In genomic region chr2:34882757-34883156, GRCm38 (mm10) we compare ENCODE assay signal across 23 mouse cellular contexts. TPM values are rescaled to one million over a fixed set of nuclear protein-coding genes. Genes with fewer than 3 reads are reported as not detected.
"Had no signal": no experiment of that assay in that cellular context is flagged by ENCODE, and none has a peak within 500 bp of the region (broad histone marks: within the 10 kb centered on the region; RNA-seq: fewer than 3 reads in every experiment).

No protein-coding gene starts in this region.

- H3K4me1 ChIP-seq: midbrain, embryonic 13.5 days; midbrain, embryonic 15.5 days; neural tube, embryonic 12.5 days; stomach, embryonic 15.5 days had no signal

- H3K27me3 ChIP-seq: lung, embryonic 15.5 days; midbrain, embryonic 15.5 days; stomach, embryonic 15.5 days had no signal

- H3K9me3 ChIP-seq: lung, embryonic 15.5 days; midbrain, embryonic 13.5 days; midbrain, embryonic 15.5 days; neural tube, embryonic 12.5 days; stomach, embryonic 15.5 days had no signal

- ATAC-seq: lung, postnatal 0 days; midbrain, embryonic 13.5 days; midbrain, embryonic 15.5 days had no signal

- DNase-seq: lung, postnatal 14 days; lung, postnatal 36 days; right cerebral cortex, postnatal 14 days; thymus, adult 2 months; thymus, postnatal 25 days; thymus, postnatal 4 days had no signal

- H3K4me2 ChIP-seq: lung, embryonic 15.5 days; midbrain, embryonic 11.5 days; midbrain, embryonic 13.5 days; midbrain, embryonic 15.5 days; neural tube, embryonic 12.5 days; stomach, embryonic 15.5 days had no signal

- H3K36me3 ChIP-seq: lung, embryonic 15.5 days; midbrain, embryonic 13.5 days; midbrain, embryonic 15.5 days; neural tube, embryonic 12.5 days; stomach, embryonic 15.5 days had no signal

- H3K27ac ChIP-seq: lung, embryonic 15.5 days; macrophage; midbrain, embryonic 13.5 days; midbrain, embryonic 15.5 days; neural tube, embryonic 12.5 days; stomach, embryonic 15.5 days; stomach, postnatal 0 days had no signal

- H3K4me3 ChIP-seq: lung, embryonic 15.5 days; megakaryocyte, embryonic 14.5 days; midbrain, embryonic 13.5 days; midbrain, embryonic 15.5 days; neural tube, embryonic 12.5 days; stomach, embryonic 15.5 days had no signal

- H3K9ac ChIP-seq: lung, embryonic 15.5 days; midbrain, embryonic 13.5 days; midbrain, embryonic 15.5 days; neural tube, embryonic 12.5 days; stomach, embryonic 15.5 days had no signal

RNA-seq across cellular contexts. Expression of gene Cutal, which starts 8.6 kb away (rescaled TPM):
- total RNA-seq: megakaryocyte progenitor cell, adult 5-6 weeks; midbrain, postnatal 0 days; monocyte, adult 5-6 weeks; neutrophil, adult 5-6 weeks had no signal
- polyA plus RNA-seq: macrophage; neural tube, embryonic 12.5 days; neural tube, embryonic 14.5 days; spleen, adult 2 months had no signal

RNA-seq across cellular contexts. Expression of gene Gm34653, which starts 50.0 kb away (rescaled TPM):
- total RNA-seq: midbrain, postnatal 0 days; monocyte, adult 5-6 weeks; neutrophil, adult 5-6 weeks had no signal
- polyA plus RNA-seq: lung, embryonic 15.5 days; lung, postnatal 0 days; macrophage; midbrain, embryonic 11.5 days; midbrain, embryonic 15.5 days; neural tube, embryonic 12.5 days; neural tube, embryonic 14.5 days; spleen, adult 2 months; stomach, embryonic 15.5 days; stomach, postnatal 0 days; testis, adult 2 months; thymus, adult 2 months had no signal
